Mouse (Mus musculus) inflammation-experienced regulatory T-cells, adult 16 weeks (primary cell): ENCODE data around the gene Lypd6. TPM values are rescaled to one million over a fixed set of nuclear protein-coding genes. Genes with fewer than 3 reads are reported as not detected.

Experiments used
- polyA plus RNA-seq: library from polyadenylated mRNA; unstranded; fragments of 100-300 nt; shearing (Covaris generic); gene quantifications from one replicate; pipeline ENCODE4 v1.2.1, GENCODE M21; 2017

Lypd6 gene
- not detected for polyA plus RNA-seq

GRCm38 (mm10) chr2:50066246-50066967 lies at the start of gene Lypd6:
Lypd6 (plus strand) TSS chr2:50066429.

Other genes starting within 250 kb of the Lypd6 start
- 76.2 TPM for gene Mmadhc, start 230.4 kb downstream of the Lypd6 start, polyA plus RNA-seq